Mouse (Mus musculus): Measurements from ENCODE around the gene Arr3.

Arr3 gene

GRCm38 (mm10) chrX:100605314-100605713 lies at the start of gene Arr3:
TSS of gene Arr3 (plus strand) at chrX:100605497.
- no peak for DNase-seq (ENCODE audit: low spot score in 2 of 2)

GRCm38 (mm10) chrX:100556026-100556425 lies 49.3 kb upstream of the Arr3 start:
- DNase-seq (ENCODE audit: low spot score in 2 of 2) = no peak

- peak in 1 of 2 experiments; percentile 12 for DNase-seq (ENCODE audit: low spot score in 2 of 2)
Observed at GRCm38 (mm10) chrX:100565696-100566095, 39.6 kb upstream of the Arr3 start.

GRCm38 (mm10) chrX:100571951-100572350 lies 33.3 kb upstream of the Arr3 start, which contains the start of gene Awat1:
TSS of gene Awat1 (plus strand) at chrX:100572251.
- no peak for DNase-seq (ENCODE audit: low spot score in 2 of 2)

- DNase-seq (ENCODE audit: low spot score in 2 of 2) = no peak
Observed at GRCm38 (mm10) chrX:100594791-100595190, 10.5 kb upstream of the Arr3 start, which contains the start of gene P2ry4. TSS of gene P2ry4 (minus strand) at chrX:100594869.

GRCm38 (mm10) chrX:100597439-100597838 lies 7.9 kb upstream of the Arr3 start:
- peak in 1 of 2 experiments; percentile 52 for DNase-seq (ENCODE audit: low spot score in 2 of 2)

- peak; percentile 30 to 34 for DNase-seq (ENCODE audit: low spot score in 2 of 2)
Observed at GRCm38 (mm10) chrX:100599755-100600154, 5.5 kb upstream of the Arr3 start.

GRCm38 (mm10) chrX:100618488-100618887 lies 13.2 kb downstream of the Arr3 start:
- no peak for DNase-seq (ENCODE audit: low spot score in 2 of 2)

GRCm38 (mm10) chrX:100621366-100621765 lies 16.1 kb downstream of the Arr3 start:
- no peak for DNase-seq (ENCODE audit: low spot score in 2 of 2)

- no peak for DNase-seq (ENCODE audit: low spot score in 2 of 2)
Observed at GRCm38 (mm10) chrX:100624242-100624641, 18.9 kb downstream of the Arr3 start.

- DNase-seq (ENCODE audit: low spot score in 2 of 2) = no peak
Observed at GRCm38 (mm10) chrX:100625146-100625545, 19.8 kb downstream of the Arr3 start.

GRCm38 (mm10) chrX:100625546-100625801 lies 20.2 kb downstream of the Arr3 start, which contains the start of gene Kif4:
TSS of gene Kif4 (plus strand) at chrX:100625737.
- no peak for DNase-seq (ENCODE audit: low spot score in 2 of 2)

- DNase-seq (ENCODE audit: low spot score in 2 of 2) = peak; percentile 75 to 85
Observed at GRCm38 (mm10) chrX:100625802-100626793, 20.8 kb downstream of the Arr3 start, which contains the start of gene Pdzd11. TSS of gene Pdzd11 (minus strand) at chrX:100626568.

- DNase-seq (ENCODE audit: low spot score in 2 of 2) = no peak
Observed at GRCm38 (mm10) chrX:100629076-100629475, 23.8 kb downstream of the Arr3 start.

GRCm38 (mm10) chrX:100638477-100638876 lies 33.2 kb downstream of the Arr3 start:
- DNase-seq (ENCODE audit: low spot score in 2 of 2) = no peak

GRCm38 (mm10) chrX:100652848-100653247 lies 47.6 kb downstream of the Arr3 start:
- no peak for DNase-seq (ENCODE audit: low spot score in 2 of 2)

- DNase-seq (ENCODE audit: low spot score in 2 of 2) = no peak
Observed at GRCm38 (mm10) chrX:100664825-100665224, 59.5 kb downstream of the Arr3 start.
